Mouse (Mus musculus): Measurements from ENCODE around the gene Aloxe3. TPM values are rescaled to one million over a fixed set of nuclear protein-coding genes. Genes with fewer than 3 reads are reported as not detected.
A peak's percentile ranks its signal among the peaks of the same experiment; 100 is the strongest.

The Aloxe3 gene
- total and polyA plus RNA-seq, 3 experiments = 0.13 TPM; not detected in 2

GRCm38 (mm10) chr11:69090367-69090766 lies 35.3 kb upstream of the Aloxe3 start:
- no peak overlapping the region for H3K9ac ChIP-seq (ENCODE audit: control insufficient read depth, low read depth, low read length, poor library complexity, severe bottlenecking)
- H3K4me3 ChIP-seq (ENCODE audit: control insufficient read depth in 1 of 2, insufficient read depth in 1 of 2, low read depth in 2 of 2, low read length in 2 of 2) = no peak overlapping the region

DNA sequence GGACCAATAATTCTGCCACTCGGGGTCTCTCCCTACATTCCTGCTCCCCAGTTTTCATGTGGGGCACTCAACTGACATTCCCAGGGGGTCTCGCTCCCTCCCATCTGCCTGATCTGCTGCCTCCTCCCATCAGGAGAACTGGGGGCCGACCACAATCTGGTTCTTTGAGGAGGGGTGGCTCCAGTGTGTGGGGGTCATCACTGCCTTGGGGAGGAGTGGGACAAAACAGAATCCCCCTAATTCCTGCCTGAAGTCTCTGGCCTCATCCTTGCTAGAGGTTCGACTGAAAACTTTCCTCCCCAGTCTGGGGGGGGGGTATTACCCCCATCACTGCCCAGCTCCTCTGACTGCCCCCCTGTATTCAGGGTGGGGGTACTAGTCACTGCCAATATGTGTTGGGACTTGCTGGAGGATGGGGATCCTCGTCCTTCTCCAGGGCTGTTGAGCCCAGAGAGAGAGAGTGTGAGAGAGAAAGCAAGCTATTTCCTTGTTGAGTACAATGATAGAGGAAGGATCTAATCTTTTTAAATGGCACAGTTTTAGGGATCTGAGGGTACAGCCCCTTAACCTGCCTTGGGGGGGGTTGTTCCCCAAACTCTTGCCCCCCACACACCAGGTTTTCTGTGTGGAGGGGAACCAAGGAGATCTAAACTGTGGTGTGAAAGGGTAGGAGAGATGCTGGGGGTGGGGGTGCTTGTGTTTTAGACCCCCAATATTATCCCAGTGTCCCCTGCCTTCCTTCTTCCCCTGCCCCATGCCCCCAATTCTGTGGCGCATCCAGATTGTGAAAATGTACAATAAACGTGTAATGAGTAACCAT lies 33.9 kb upstream of the Aloxe3 start:
- Histone ChIP-seq H3K9me3 (replicated peaks; ENCODE audit: insufficient read depth, low read length) (no peaks in the 10 kb centered on the region), H3K36me3 (ENCODE audit: control insufficient read depth in 1 of 2, insufficient read depth in 2 of 2, low read length in 2 of 2) (peaks cover 6 to 7% of the 10 kb centered on the region in 2 experiments), H3K9ac (ENCODE audit: control insufficient read depth, low read depth, low read length, poor library complexity, severe bottlenecking) (no peak overlapping the region), H3K27ac (ENCODE audit: control insufficient read depth, low read depth, low read length) (no peak overlapping the region), H3K4me1 (ENCODE audit: control insufficient read depth in 1 of 2, insufficient read depth in 2 of 2, low read length in 2 of 2) (peaks cover 6 to 16% of the 10 kb centered on the region in 2 experiments; a peak in 3 of 4 replicates), H3K79me2 (ENCODE audit: control insufficient read depth, insufficient read depth, low read length, poor library complexity) (peaks cover 17% of the 10 kb centered on the region), H3K4me3 (ENCODE audit: control insufficient read depth in 1 of 2, insufficient read depth in 1 of 2, low read depth in 2 of 2, low read length in 2 of 2) (no peak overlapping the region), H3K27me3 (ENCODE audit: control insufficient read depth in 1 of 2, insufficient read depth in 2 of 2, low read length in 2 of 2) (no peaks in the 10 kb centered on the region)
- no peak for DNase-seq (ENCODE audit: low read depth, low spot score)
- TF ChIP-seq POLR2A (IDR thresholded peaks at IDR 0.05; ENCODE audit: control insufficient read depth in 1 of 2, insufficient read depth in 1 of 2, low read depth in 1 of 2, low read length in 2 of 2, poor library complexity in 1 of 2) = peak in 1 of 2 experiments; percentile 19; a peak in 1 of 4 replicates
- no peak for TF ChIP-seq MAX (IDR thresholded peaks at IDR 0.05; ENCODE audit: low read length)

More at GRCm38 (mm10) chr11:69090367-69090766, 35.3 kb upstream of the Aloxe3 start:
- H3K4me1 ChIP-seq (ENCODE audit: control insufficient read depth in 1 of 2, insufficient read depth in 2 of 2, low read length in 2 of 2) = peaks cover 3 to 16% of the 10 kb centered on the region in 2 experiments; a peak in 3 of 4 replicates
- no peaks in the 10 kb centered on the region for H3K9me3 ChIP-seq (replicated peaks; ENCODE audit: insufficient read depth, low read length)
- peaks cover 17% of the 10 kb centered on the region for H3K79me2 ChIP-seq (ENCODE audit: control insufficient read depth, insufficient read depth, low read length, poor library complexity)
- DNase-seq (ENCODE audit: low read depth, low spot score) = no peak
- H3K27me3 ChIP-seq (ENCODE audit: control insufficient read depth in 1 of 2, insufficient read depth in 2 of 2, low read length in 2 of 2) = no peaks in the 10 kb centered on the region
- TF ChIP-seq RCOR1 (IDR thresholded peaks at IDR 0.05; ENCODE audit: low read depth, low read length) = no peak
- TF ChIP-seq EP300 (IDR thresholded peaks at IDR 0.05; ENCODE audit: low read depth in 1 of 2, low read length in 2 of 2) = no peak
- TF ChIP-seq TAL1 (IDR thresholded peaks at IDR 0.05; ENCODE audit: low read length) = no peak
- TF ChIP-seq MAZ (IDR thresholded peaks at IDR 0.05; ENCODE audit: low read depth, low read length) = no peak
- no peak for TF ChIP-seq MXI1 (IDR thresholded peaks at IDR 0.05; ENCODE audit: low read depth, low read length)
- no peak for TF ChIP-seq GABPA (IDR thresholded peaks at IDR 0.05; ENCODE audit: low read depth, low read length)
- no peak for TF ChIP-seq KAT2A (conservative IDR thresholded peaks at IDR 0.05; ENCODE audit: low read depth, low read length)
- no peak for TF ChIP-seq ETS1 (IDR thresholded peaks at IDR 0.05; ENCODE audit: low read depth, low read length)
- no peak for TF ChIP-seq HCFC1 (IDR thresholded peaks at IDR 0.05; ENCODE audit: low read depth, low read length)
- no peak for TF ChIP-seq BHLHE40 (IDR thresholded peaks at IDR 0.05; ENCODE audit: borderline replicate concordance, low read depth, low read length)
- no peak for TF ChIP-seq UBTF (IDR thresholded peaks at IDR 0.05; ENCODE audit: borderline replicate concordance, insufficient read depth, low read depth, low read length)
- no peak for TF ChIP-seq POLR2A (IDR thresholded peaks at IDR 0.05; ENCODE audit: control insufficient read depth in 1 of 2, insufficient read depth in 1 of 2, low read depth in 1 of 2, low read length in 2 of 2, poor library complexity in 1 of 2)
- TF ChIP-seq ZC3H11A (IDR thresholded peaks at IDR 0.05; ENCODE audit: low read depth, low read length) = no peak
- H3K36me3 ChIP-seq (ENCODE audit: control insufficient read depth in 1 of 2, insufficient read depth in 2 of 2, low read length in 2 of 2) = peaks cover 6 to 7% of the 10 kb centered on the region in 2 experiments
- H3K27ac ChIP-seq (ENCODE audit: control insufficient read depth, low read depth, low read length) = no peak overlapping the region
